Mouse (Mus musculus): ENCODE results near the gene Nags. TPM values are rescaled to one million over a fixed set of nuclear protein-coding genes. Genes with fewer than 3 reads are reported as not detected.

The Nags gene
- total and polyA plus RNA-seq, 2 experiments from 2014 or later = 0.09 to 0.16 TPM

- H3K9me3 ChIP-seq (ENCODE audit: low read length) = no peaks in the 10 kb centered on the region
- peak overlapping the region; percentile 81 for H3K4me2 ChIP-seq (ENCODE audit: low read depth, low read length, poor library complexity, severe bottlenecking)
- no peak for TF ChIP-seq CTCF (IDR thresholded peaks at IDR 0.05)
- no peak overlapping the region for H3K27ac ChIP-seq (ENCODE audit: low read depth, low read length)
- WGBS = 44% methylated on average over 4 of the region's 4 CpGs
- H3K4me1 ChIP-seq (ENCODE audit: insufficient read depth, low read length) = peaks cover 13% of the 10 kb centered on the region
- H3K4me3 ChIP-seq (ENCODE audit: low read depth, low read length) = no peak overlapping the region; the same call in 1 of the 2 replicates
- ATAC-seq (ENCODE audit: low FRiP score) = no peak
- H3K27me3 ChIP-seq (ENCODE audit: insufficient read depth, low read length) = no peaks in the 10 kb centered on the region
- H3K36me3 ChIP-seq (ENCODE audit: insufficient read depth, low read length) = peaks cover 13% of the 10 kb centered on the region
- no peak for DNase-seq (ENCODE audit: low spot score)
- peak overlapping the region; percentile 42; the same call in 1 of the 2 replicates for H3K9ac ChIP-seq (replicated peaks; ENCODE audit: low read length, poor library complexity, severe bottlenecking)
Observed at GRCm38 (mm10) chr11:102190848-102191247, 45.5 kb downstream of the Nags start.

- no peak for TF ChIP-seq CTCF (IDR thresholded peaks at IDR 0.05)
- no peak overlapping the region for H3K9ac ChIP-seq (replicated peaks; ENCODE audit: low read length, poor library complexity, severe bottlenecking)
- H3K4me1 ChIP-seq (ENCODE audit: insufficient read depth, low read length) = peaks cover 12% of the 10 kb centered on the region
- H3K27ac ChIP-seq (ENCODE audit: low read depth, low read length) = no peak overlapping the region
- 88% methylated on average over 9 of the region's 9 CpGs for WGBS
- no peak overlapping the region for H3K4me2 ChIP-seq (ENCODE audit: low read depth, low read length, poor library complexity, severe bottlenecking)
- H3K9me3 ChIP-seq (ENCODE audit: low read length) = no peaks in the 10 kb centered on the region
- peaks cover 41% of the 10 kb centered on the region for H3K36me3 ChIP-seq (ENCODE audit: insufficient read depth, low read length)
- H3K27me3 ChIP-seq (ENCODE audit: insufficient read depth, low read length) = no peaks in the 10 kb centered on the region
- ATAC-seq (ENCODE audit: low FRiP score) (no peak), DNase-seq (ENCODE audit: low spot score) (no peak)
- H3K4me3 ChIP-seq (ENCODE audit: low read depth, low read length) = no peak overlapping the region
Observed at GRCm38 (mm10) chr11:102193657-102194440, 48.5 kb downstream of the Nags start.

DNA sequence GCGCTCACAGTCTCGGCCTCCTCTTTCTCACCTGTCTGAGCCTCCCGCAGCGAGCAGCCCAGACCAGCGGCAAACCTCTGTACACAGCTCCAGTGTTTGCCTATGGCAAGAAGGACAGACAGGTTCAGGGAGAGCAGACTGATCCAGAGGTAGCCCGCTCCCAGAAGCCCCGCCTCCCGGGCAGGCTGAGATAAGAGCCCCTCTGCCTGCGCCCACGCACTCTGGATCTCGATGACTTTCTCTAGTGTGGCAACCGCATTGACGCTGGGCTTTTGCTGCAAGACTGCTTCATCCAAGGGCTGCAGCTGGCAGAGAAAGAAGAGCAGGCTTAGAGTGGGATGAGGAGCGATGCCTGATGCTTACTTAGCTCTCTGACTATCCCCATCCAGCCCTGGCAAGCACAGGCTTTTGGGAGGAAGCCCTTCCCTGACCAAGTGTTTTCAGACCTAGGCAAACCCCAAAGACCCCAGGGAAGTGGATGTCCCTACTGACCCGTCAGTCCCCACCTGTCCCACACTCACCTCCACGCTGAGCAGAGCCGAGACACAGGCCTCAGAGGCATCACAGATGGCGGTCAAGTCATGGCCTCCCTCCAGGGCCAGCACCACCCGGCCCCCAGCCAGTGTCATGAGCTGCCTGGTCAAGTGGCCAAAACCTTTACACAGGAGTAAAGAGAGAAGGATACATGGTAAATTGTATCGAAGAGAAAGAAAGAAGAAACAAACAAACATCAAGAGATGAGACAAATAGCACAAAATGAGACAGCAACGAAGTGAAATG, 50.9 kb downstream of the Nags start:
- Histone ChIP-seq H3K9me3 (ENCODE audit: low read length) (no peaks in the 10 kb centered on the region), H3K4me2 (ENCODE audit: low read depth, low read length, poor library complexity, severe bottlenecking) (no peak overlapping the region), H3K27ac (ENCODE audit: low read depth, low read length) (no peak overlapping the region), H3K36me3 (ENCODE audit: insufficient read depth, low read length) (peaks cover 63% of the 10 kb centered on the region), H3K9ac (replicated peaks; ENCODE audit: low read length, poor library complexity, severe bottlenecking) (no peak overlapping the region), H3K27me3 (ENCODE audit: insufficient read depth, low read length) (no peaks in the 10 kb centered on the region), H3K4me1 (ENCODE audit: insufficient read depth, low read length) (no peaks in the 10 kb centered on the region; the same call in 1 of the 2 replicates), H3K4me3 (ENCODE audit: low read depth, low read length) (no peak overlapping the region)
- no peak for TF ChIP-seq CTCF (IDR thresholded peaks at IDR 0.05)
- ATAC-seq (ENCODE audit: low FRiP score) = no peak
- 93% methylated on average over 21 of the region's 21 CpGs for WGBS
- DNase-seq (ENCODE audit: low spot score) = no peak

DNA sequence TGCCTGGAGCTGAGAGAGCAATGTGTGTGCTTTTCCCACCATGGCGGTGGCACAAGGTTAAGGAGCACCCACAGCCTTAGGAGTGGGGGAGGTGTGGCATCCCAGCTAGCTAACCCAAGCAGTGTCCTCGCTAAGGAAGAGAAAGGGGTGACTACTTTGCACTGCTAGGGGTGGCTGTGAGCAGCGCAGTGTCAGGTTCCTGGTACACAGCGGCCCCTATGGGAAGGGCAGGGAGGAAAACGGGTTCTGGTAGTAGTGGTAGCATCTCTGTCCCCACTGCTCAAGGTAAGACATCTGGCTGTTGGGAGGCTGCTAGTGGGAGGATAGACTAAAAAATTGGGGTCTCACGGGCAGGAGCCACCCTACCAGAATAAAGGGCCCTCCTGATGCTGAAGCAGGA, 52.9 kb downstream of the Nags start:
- Histone ChIP-seq H3K4me3 (ENCODE audit: low read depth, low read length) (no peak overlapping the region), H3K9me3 (ENCODE audit: low read length) (no peaks in the 10 kb centered on the region), H3K27me3 (ENCODE audit: insufficient read depth, low read length) (no peaks in the 10 kb centered on the region), H3K4me1 (ENCODE audit: insufficient read depth, low read length) (no peaks in the 10 kb centered on the region), H3K36me3 (ENCODE audit: insufficient read depth, low read length) (peaks cover 77% of the 10 kb centered on the region), H3K27ac (ENCODE audit: low read depth, low read length) (no peak overlapping the region), H3K4me2 (ENCODE audit: low read depth, low read length, poor library complexity, severe bottlenecking) (no peak overlapping the region), H3K9ac (replicated peaks; ENCODE audit: low read length, poor library complexity, severe bottlenecking) (no peak overlapping the region)
- TF ChIP-seq CTCF (IDR thresholded peaks at IDR 0.05) = no peak
- DNase-seq (ENCODE audit: low spot score) (no peak), ATAC-seq (ENCODE audit: low FRiP score) (no peak)
- 58% methylated on average over 6 of the region's 6 CpGs for WGBS

Other genes starting within 250 kb of the Nags start
- gene Sost, start 178.5 kb upstream of the Nags start, total RNA-seq (2014; rRNA removed) = 0.11 TPM in 1 of 2 replicates, not detected in the other
- gene Sost, start 178.5 kb upstream of the Nags start, polyA plus RNA-seq (2015; fragmentation: Nextera tagmentation; extraction: Ambion mirVana) = 0.12 TPM in 1 of 2 replicates, not detected in the other
- gene Cfap97d1, start 161.2 kb upstream of the Nags start, total RNA-seq (2014; rRNA removed) = not detected in 2 replicates
- gene Cfap97d1, start 161.2 kb upstream of the Nags start, polyA plus RNA-seq (2015; fragmentation: Nextera tagmentation; extraction: Ambion mirVana) = not detected in 2 replicates
- 36.3 and 54.3 TPM in 2 replicates for gene Dusp3, start 158.5 kb upstream of the Nags start, total RNA-seq (2014; rRNA removed)
- gene Dusp3, start 158.5 kb upstream of the Nags start, polyA plus RNA-seq (2015; fragmentation: Nextera tagmentation; extraction: Ambion mirVana) = 44.1 and 48.5 TPM in 2 replicates
- 68.2 and 71.9 TPM in 2 replicates for gene Mpp3, start 117.1 kb upstream of the Nags start, total RNA-seq (2014; rRNA removed)
- gene Mpp3, start 117.1 kb upstream of the Nags start, polyA plus RNA-seq (2015; fragmentation: Nextera tagmentation; extraction: Ambion mirVana) = 53.9 and 54.7 TPM in 2 replicates
- gene Cd300lg, start 104.0 kb upstream of the Nags start, total RNA-seq (2014; rRNA removed) = 0.14 TPM in 1 of 2 replicates, not detected in the other
- 0.25 TPM in 2 replicates for gene Cd300lg, start 104.0 kb upstream of the Nags start, polyA plus RNA-seq (2015; fragmentation: Nextera tagmentation; extraction: Ambion mirVana)
- gene Mpp2, start 57.0 kb upstream of the Nags start, total RNA-seq (2014; rRNA removed) = 59.1 and 68.4 TPM in 2 replicates
- gene Mpp2, start 57.0 kb upstream of the Nags start, polyA plus RNA-seq (2015; fragmentation: Nextera tagmentation; extraction: Ambion mirVana) = 33.9 and 40.7 TPM in 2 replicates
- gene Ppy, start 44.2 kb upstream of the Nags start, total RNA-seq (2014; rRNA removed) = not detected in 2 replicates
- not detected in 2 replicates for gene Ppy, start 44.2 kb upstream of the Nags start, polyA plus RNA-seq (2015; fragmentation: Nextera tagmentation; extraction: Ambion mirVana)
- not detected in 2 replicates for gene Pyy, start 37.7 kb upstream of the Nags start, total RNA-seq (2014; rRNA removed)
- gene Pyy, start 37.7 kb upstream of the Nags start, polyA plus RNA-seq (2015; fragmentation: Nextera tagmentation; extraction: Ambion mirVana) = not detected in 2 replicates
- 35.2 and 41.1 TPM in 2 replicates for gene Tmem101, start 10.9 kb downstream of the Nags start, total RNA-seq (2014; rRNA removed)
- gene Tmem101, start 10.9 kb downstream of the Nags start, polyA plus RNA-seq (2015; fragmentation: Nextera tagmentation; extraction: Ambion mirVana) = 42.4 and 44.4 TPM in 2 replicates
- 77.7 and 86.2 TPM in 2 replicates for gene Lsm12, start 39.8 kb downstream of the Nags start, total RNA-seq (2014; rRNA removed)
- 130 and 147 TPM in 2 replicates for gene Lsm12, start 39.8 kb downstream of the Nags start, polyA plus RNA-seq (2015; fragmentation: Nextera tagmentation; extraction: Ambion mirVana)
- gene G6pc3, start 44.1 kb downstream of the Nags start, total RNA-seq (2014; rRNA removed) = 43.1 and 68.5 TPM in 2 replicates
- gene G6pc3, start 44.1 kb downstream of the Nags start, polyA plus RNA-seq (2015; fragmentation: Nextera tagmentation; extraction: Ambion mirVana) = 42.0 and 48.7 TPM in 2 replicates
- gene Hdac5, start 84.7 kb downstream of the Nags start, total RNA-seq (2014; rRNA removed) = 183 and 263 TPM in 2 replicates
- 61.9 and 65.9 TPM in 2 replicates for gene Hdac5, start 84.7 kb downstream of the Nags start, polyA plus RNA-seq (2015; fragmentation: Nextera tagmentation; extraction: Ambion mirVana)
- 2.1 TPM in 2 replicates for gene BC030867, start 103.4 kb downstream of the Nags start, total RNA-seq (2014; rRNA removed)
- gene BC030867, start 103.4 kb downstream of the Nags start, polyA plus RNA-seq (2015; fragmentation: Nextera tagmentation; extraction: Ambion mirVana) = 0.53 and 0.60 TPM in 2 replicates
- gene Asb16, start 123.2 kb downstream of the Nags start, total RNA-seq (2014; rRNA removed) = 2.3 and 2.5 TPM in 2 replicates
- 0.28 and 0.32 TPM in 2 replicates for gene Asb16, start 123.2 kb downstream of the Nags start, polyA plus RNA-seq (2015; fragmentation: Nextera tagmentation; extraction: Ambion mirVana)
- gene Tmub2, start 139.4 kb downstream of the Nags start, total RNA-seq (2014; rRNA removed) = 80.5 and 90.8 TPM in 2 replicates
- 65.4 and 73.9 TPM in 2 replicates for gene Tmub2, start 139.4 kb downstream of the Nags start, polyA plus RNA-seq (2015; fragmentation: Nextera tagmentation; extraction: Ambion mirVana)
- gene Atxn7l3, start 151.1 kb downstream of the Nags start, total RNA-seq (2014; rRNA removed) = 166 and 169 TPM in 2 replicates
- 25.4 and 26.5 TPM in 2 replicates for gene Atxn7l3, start 151.1 kb downstream of the Nags start, polyA plus RNA-seq (2015; fragmentation: Nextera tagmentation; extraction: Ambion mirVana)
- 64.3 and 71.4 TPM in 2 replicates for gene Ubtf, start 174.2 kb downstream of the Nags start, total RNA-seq (2014; rRNA removed)
- gene Ubtf, start 174.2 kb downstream of the Nags start, polyA plus RNA-seq (2015; fragmentation: Nextera tagmentation; extraction: Ambion mirVana) = 56.3 and 64.3 TPM in 2 replicates
- gene Slc4a1, start 220.7 kb downstream of the Nags start, total RNA-seq (2014; rRNA removed) = 0.33 and 1.1 TPM in 2 replicates
- gene Slc4a1, start 220.7 kb downstream of the Nags start, polyA plus RNA-seq (2015; fragmentation: Nextera tagmentation; extraction: Ambion mirVana) = 0.27 and 0.42 TPM in 2 replicates
- gene Rundc3a, start 247.9 kb downstream of the Nags start, total RNA-seq (2014; rRNA removed) = 379 and 397 TPM in 2 replicates
- 127 and 133 TPM in 2 replicates for gene Rundc3a, start 247.9 kb downstream of the Nags start, polyA plus RNA-seq (2015; fragmentation: Nextera tagmentation; extraction: Ambion mirVana)